Mouse (Mus musculus): ENCODE data around the gene Dpf1.

GRCm38 (mm10) chr7:29335841-29336671, 32.3 kb downstream of the Dpf1 start:
- TF ChIP-seq TAL1 (IDR thresholded peaks at IDR 0.05; ENCODE audit: low read length) = no peak
- TF ChIP-seq GATA1 (IDR thresholded peaks at IDR 0.05; ENCODE audit: low read length) = no peak

Data from erythroblast, embryonic 14.5 days (primary cell).